8 mouse cellular contexts compared by ENCODE assay signal in the genomic region with DNA sequence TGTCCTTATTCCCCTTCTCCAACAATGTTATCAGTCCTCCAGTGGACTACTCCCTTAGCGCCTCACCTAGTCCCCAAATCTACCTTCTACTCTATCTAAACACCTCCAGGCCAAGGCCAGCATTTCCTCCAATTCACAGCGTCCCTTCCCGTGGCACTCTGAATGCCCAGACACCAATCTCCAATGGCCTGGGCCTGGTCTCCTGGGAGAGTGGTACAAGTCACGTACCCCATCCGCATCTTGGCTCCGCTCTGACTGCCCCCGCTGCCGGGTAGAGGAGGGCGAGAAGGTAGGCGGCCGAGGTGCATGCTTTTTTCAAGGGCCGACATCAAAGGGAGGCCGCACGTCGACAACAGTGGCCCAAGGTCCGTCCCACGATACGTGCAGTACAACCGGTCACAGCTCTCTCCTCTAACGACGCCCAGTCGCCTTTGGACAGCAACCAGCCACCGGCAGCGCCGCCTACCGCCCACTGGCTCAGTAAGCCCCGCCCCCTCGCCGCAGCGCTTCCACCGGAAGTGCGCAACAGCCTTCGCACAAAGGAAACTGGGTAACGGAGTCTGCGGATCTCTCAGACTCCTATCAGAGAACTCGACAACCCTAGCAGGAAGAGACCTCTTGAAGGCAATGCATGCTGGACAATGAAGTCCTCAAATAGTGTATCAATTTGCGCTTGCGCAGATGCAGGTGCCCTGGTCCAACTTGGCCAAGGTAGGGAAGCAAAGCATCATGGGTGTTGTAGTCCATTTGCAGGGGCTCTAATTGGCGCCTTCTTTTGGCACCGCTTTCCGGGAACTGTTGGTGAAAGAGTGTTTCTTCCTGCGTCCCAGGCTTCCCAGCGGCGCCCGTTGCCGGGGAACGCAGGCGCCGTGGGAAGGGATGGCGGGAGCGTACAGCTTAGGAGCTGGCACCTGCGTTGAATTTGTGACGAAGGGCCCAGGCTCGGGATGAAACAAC. TPM values are rescaled to one million over a fixed set of nuclear protein-coding genes. Genes with fewer than 3 reads are reported as not detected.
DNase-seq lines count a peak whose midpoint lies in the region; ATAC-seq and TF ChIP-seq lines count a peak whose summit lies in the region.

A gene (plus strand): TSS at position 739 of the 957 bp plus-strand sequence.
A gene (minus strand): TSS at position 813 of the 957 bp plus-strand sequence.

- peak within 1 kb of the TSS; percentile 91 for H3K27ac ChIP-seq in forebrain, embryonic 10.5 days
- H3K27ac ChIP-seq in heart, embryonic 15.5 days = peak within 1 kb of the TSS; percentile 94
- H3K27ac ChIP-seq in liver, embryonic 14.5 days = peak within 1 kb of the TSS; percentile 84
- H3K27ac ChIP-seq in neural tube, embryonic 11.5 days (ENCODE audit: low read depth, low read length) = peak within 1 kb of the TSS; percentile 42
- peak within 1 kb of the TSS; percentile 86 for H3K27ac ChIP-seq in stomach, postnatal 0 days (replicated peaks)

- no peak for TF ChIP-seq EP300 in liver, embryonic 14.5 days (IDR thresholded peaks at IDR 0.05; ENCODE audit: low read depth)
- TF ChIP-seq EP300 in stomach, postnatal 0 days (optimal IDR thresholded peaks at IDR 0.05) = no peak

- peak within 1 kb of the TSS; percentile 72 for H3K4me3 ChIP-seq in forebrain, embryonic 10.5 days
- H3K4me3 ChIP-seq in heart, embryonic 15.5 days = peak within 1 kb of the TSS; percentile 74
- H3K4me3 ChIP-seq in liver, embryonic 14.5 days (ENCODE audit: insufficient read depth in 1 of 2, low read depth in 2 of 2, low read length in 2 of 2) = peak within 1 kb of the TSS; percentile 68 to 85
- peak within 1 kb of the TSS; percentile 56 for H3K4me3 ChIP-seq in neural tube, embryonic 11.5 days (ENCODE audit: low read depth, low read length)
- H3K4me3 ChIP-seq in stomach, postnatal 0 days (ENCODE audit: low read depth, low read length) = peak within 1 kb of the TSS; percentile 75

- TF ChIP-seq CTCF in liver, embryonic 14.5 days (IDR thresholded peaks at IDR 0.05; ENCODE audit: low read depth) = peak; percentile 86
- TF ChIP-seq CTCF in stomach, postnatal 0 days (IDR thresholded peaks at IDR 0.05; ENCODE audit: low read depth) = peak; percentile 84

- peak within 1 kb of the TSS; percentile 78 for H3K9ac ChIP-seq in heart, embryonic 15.5 days
- peak within 1 kb of the TSS; percentile 94 for H3K9ac ChIP-seq in liver, embryonic 14.5 days (replicated peaks)
- peak within 1 kb of the TSS; percentile 73 for H3K9ac ChIP-seq in neural tube, embryonic 11.5 days (ENCODE audit: low read length)
- H3K9ac ChIP-seq in stomach, postnatal 0 days (ENCODE audit: low read length) = peak within 1 kb of the TSS; percentile 77

- peaks cover 36% of the 10 kb centered on the region for H3K36me3 ChIP-seq in forebrain, embryonic 10.5 days (replicated peaks)
- H3K36me3 ChIP-seq in heart, embryonic 15.5 days = peaks cover 14% of the 10 kb centered on the region
- H3K36me3 ChIP-seq in liver, embryonic 14.5 days (replicated peaks; ENCODE audit: control insufficient read depth, insufficient read depth, low read depth) = peaks cover 13% of the 10 kb centered on the region
- no peaks in the 10 kb centered on the region for H3K36me3 ChIP-seq in neural tube, embryonic 11.5 days (ENCODE audit: control insufficient read depth, insufficient read depth, low read length)
- H3K36me3 ChIP-seq in stomach, postnatal 0 days (ENCODE audit: control insufficient read depth, insufficient read depth, low read length) = no peaks in the 10 kb centered on the region

- peaks cover 34% of the 10 kb centered on the region for H3K4me1 ChIP-seq in forebrain, embryonic 10.5 days
- H3K4me1 ChIP-seq in heart, embryonic 15.5 days (replicated peaks) = peaks cover 15% of the 10 kb centered on the region
- H3K4me1 ChIP-seq in liver, embryonic 14.5 days (replicated peaks; ENCODE audit: control insufficient read depth in 2 of 2, insufficient read depth in 2 of 2, low read length in 1 of 2) = peaks cover 8 to 12% of the 10 kb centered on the region in 2 experiments
- peaks cover 2% of the 10 kb centered on the region for H3K4me1 ChIP-seq in neural tube, embryonic 11.5 days (ENCODE audit: control insufficient read depth, insufficient read depth, low read length)
- no peaks in the 10 kb centered on the region; the same call in 1 of the 2 replicates for H3K4me1 ChIP-seq in stomach, postnatal 0 days (replicated peaks; ENCODE audit: control insufficient read depth, insufficient read depth)

- peak; percentile 98 for ATAC-seq in heart, embryonic 15.5 days (replicated peaks; ENCODE audit: insufficient number of reproducible peaks, insufficient read depth, low FRiP score, low read depth)
- ATAC-seq in liver, embryonic 14.5 days (ENCODE audit: insufficient read depth) = peak; percentile 96
- ATAC-seq in neural tube, embryonic 11.5 days (ENCODE audit: insufficient read depth, low FRiP score, low TSS enrichment) = peak; percentile 92
- peak; percentile 99 for ATAC-seq in stomach, postnatal 0 days (ENCODE audit: low FRiP score, low TSS enrichment)

- H3K27me3 ChIP-seq in forebrain, embryonic 10.5 days (ENCODE audit: poor library complexity, severe bottlenecking) = no peaks in the 10 kb centered on the region
- no peaks in the 10 kb centered on the region for H3K27me3 ChIP-seq in heart, embryonic 15.5 days
- H3K27me3 ChIP-seq in liver, embryonic 14.5 days (ENCODE audit: control insufficient read depth, insufficient read depth, low read length) = no peaks in the 10 kb centered on the region
- H3K27me3 ChIP-seq in neural tube, embryonic 11.5 days (ENCODE audit: control insufficient read depth, insufficient read depth, low read length) = no peaks in the 10 kb centered on the region
- H3K27me3 ChIP-seq in stomach, postnatal 0 days (ENCODE audit: control insufficient read depth, insufficient read depth, low read length) = no peaks in the 10 kb centered on the region

- peak within 1 kb of the TSS; percentile 69 for H3K4me2 ChIP-seq in heart, embryonic 15.5 days
- H3K4me2 ChIP-seq in liver, embryonic 14.5 days (ENCODE audit: low read depth) = peak within 1 kb of the TSS; percentile 93
- peak within 1 kb of the TSS; percentile 79 for H3K4me2 ChIP-seq in neural tube, embryonic 11.5 days (ENCODE audit: low read depth)
- peak within 1 kb of the TSS; percentile 76 for H3K4me2 ChIP-seq in stomach, postnatal 0 days (replicated peaks; ENCODE audit: low read depth)

- WGBS in forebrain, embryonic 10.5 days = 0% methylated on average over 54 of the region's 54 CpGs
- WGBS in heart, embryonic 15.5 days = under 1% methylated on average over 54 of the region's 54 CpGs
- WGBS in liver, embryonic 14.5 days (ENCODE audit: insufficient replicate concordance) = under 1% methylated on average over 54 of the region's 54 CpGs
- under 1% methylated on average over 54 of the region's 54 CpGs for WGBS in neural tube, embryonic 11.5 days
- WGBS in stomach, postnatal 0 days = under 1% methylated on average over 54 of the region's 54 CpGs

- H3K9me3 ChIP-seq in forebrain, embryonic 10.5 days = no peaks in the 10 kb centered on the region
- H3K9me3 ChIP-seq in heart, embryonic 15.5 days (replicated peaks) = no peaks in the 10 kb centered on the region
- H3K9me3 ChIP-seq in liver, embryonic 14.5 days (ENCODE audit: control insufficient read depth, low read length) = no peaks in the 10 kb centered on the region
- no peaks in the 10 kb centered on the region for H3K9me3 ChIP-seq in neural tube, embryonic 11.5 days (ENCODE audit: control insufficient read depth, low read length)
- H3K9me3 ChIP-seq in stomach, postnatal 0 days (ENCODE audit: control insufficient read depth, low read length) = no peaks in the 10 kb centered on the region

- peak; percentile 97 for DNase-seq in CD8-positive naive resting alpha-beta T cell, adult 2 months (ENCODE audit: low read depth in 2 of 2, low spot score in 2 of 2)
- DNase-seq in c-Kit-positive CD71-negative TER-119-negative erythroid progenitor cells, embryonic 14.5 days (ENCODE audit: low read depth) = peak; percentile 97
- peak; percentile 99 for DNase-seq in forebrain, embryonic 10.5 days (ENCODE audit: extremely low spot score, low spot score)
- DNase-seq in kidney, postnatal 25 days = peak; percentile 99
- DNase-seq in liver, embryonic 14.5 days (ENCODE audit: low read depth in 3 of 3, low spot score in 3 of 3) = peak; percentile 99
- peak; percentile 98 for DNase-seq in neural tube, embryonic 11.5 days (ENCODE audit: low spot score)
- DNase-seq in stomach, postnatal 0 days (ENCODE audit: low spot score) = peak; percentile 99

RNA-seq across cellular contexts. Expression of the first gene that starts in this region (rescaled TPM):
- 38.9 and 39.4 TPM in 2 replicates for polyA plus RNA-seq in forebrain, embryonic 10.5 days (2016; fragmentation: Nextera tagmentation; extraction: Ambion mirVana)
- polyA plus RNA-seq in heart, embryonic 15.5 days (2015; fragmentation: Nextera tagmentation; extraction: Ambion mirVana) = 11.8 and 14.6 TPM in 2 replicates
- 9.1 and 9.2 TPM in 2 replicates for polyA plus RNA-seq in liver, embryonic 14.5 days (2012; rRNA removed)
- 10.2 and 12.2 TPM in 2 replicates for polyA plus RNA-seq in liver, embryonic 14.5 days (2014; fragmentation: Nextera tagmentation; extraction: Ambion mirVana)
- polyA plus RNA-seq in neural tube, embryonic 11.5 days (2014; fragmentation: Nextera tagmentation; extraction: Ambion mirVana) = 34.2 and 42.3 TPM in 2 replicates
- 5.2 and 5.6 TPM in 2 replicates for polyA plus RNA-seq in stomach, postnatal 0 days (2015; fragmentation: Nextera tagmentation; extraction: Ambion mirVana)

RNA-seq across cellular contexts. Expression of the second gene that starts in this region (rescaled TPM):
- polyA plus RNA-seq in forebrain, embryonic 10.5 days (2016; fragmentation: Nextera tagmentation; extraction: Ambion mirVana) = 80.2 and 84.3 TPM in 2 replicates
- 52.8 and 61.1 TPM in 2 replicates for polyA plus RNA-seq in heart, embryonic 15.5 days (2015; fragmentation: Nextera tagmentation; extraction: Ambion mirVana)
- polyA plus RNA-seq in liver, embryonic 14.5 days (2012; rRNA removed) = 20.4 and 26.9 TPM in 2 replicates
- 18.9 and 21.4 TPM in 2 replicates for polyA plus RNA-seq in liver, embryonic 14.5 days (2014; fragmentation: Nextera tagmentation; extraction: Ambion mirVana)
- 116 and 124 TPM in 2 replicates for polyA plus RNA-seq in neural tube, embryonic 11.5 days (2014; fragmentation: Nextera tagmentation; extraction: Ambion mirVana)
- polyA plus RNA-seq in stomach, postnatal 0 days (2015; fragmentation: Nextera tagmentation; extraction: Ambion mirVana) = 27.2 and 28.0 TPM in 2 replicates

Comparison
In these comparisons a context has a peak if more than half of its experiments do, and no peak if none do; other contexts are left out.
1. Peak in every context shown above with its lines: DNase-seq, ATAC-seq, H3K4me3 ChIP-seq and H3K27ac ChIP-seq.
2. H3K27ac ChIP-seq: peak in every context shown above with its lines; median percentile 94 in heart, embryonic 15.5 days; 91 in forebrain, embryonic 10.5 days; 86 in stomach, postnatal 0 days; 84 in liver, embryonic 14.5 days; 42 in neural tube, embryonic 11.5 days.